Mouse (Mus musculus) midbrain, embryonic 10.5 days (tissue): ENCODE results near the gene Dlx1. TPM values are rescaled to one million over a fixed set of nuclear protein-coding genes. Genes with fewer than 3 reads are reported as not detected.

Source experiments
- DNase-seq: peaks from one replicate; pipeline ENCODE4 v3.0.0-alpha.2; 2017; ENCODE audit warnings: low spot score
- H3K27ac ChIP-seq: fragments of 300-500 bp; sonication (generic); replicated peaks from 2 replicates; pipeline ENCODE4 v1.5.1; 2016; ENCODE audit warnings: mild to moderate bottlenecking
- H3K27me3 ChIP-seq: fragments of 300-500 bp; sonication (generic); 2 replicates; pipeline ENCODE4 v1.6.1; 2016; ENCODE audit warnings: low read depth, mild to moderate bottlenecking; ENCODE audit not compliant: poor library complexity, severe bottlenecking
- H3K36me3 ChIP-seq: fragments of 300-500 bp; sonication (generic); 2 replicates; pipeline ENCODE4 v1.6.1; 2016; ENCODE audit warnings: mild to moderate bottlenecking, moderate library complexity
- H3K4me1 ChIP-seq: fragments of 300-500 bp; sonication (generic); 2 replicates; pipeline ENCODE4 v1.6.1; 2016
- H3K4me3 ChIP-seq: fragments of 300-500 bp; sonication (generic); 2 replicates; pipeline ENCODE4 v1.5.1; 2016; ENCODE audit warnings: mild to moderate bottlenecking, moderate library complexity
- H3K9me3 ChIP-seq: fragments of 300-500 bp; sonication (generic); replicated peaks from 2 replicates; pipeline ENCODE4 v1.6.1; 2016; ENCODE audit warnings: mild to moderate bottlenecking
- WGBS: fragments of 180-500 bp; shearing (Covaris S2); methylation state at CpG from one replicate; pipeline ENCODE4 v1.1.7; 2016; 5-methylcytosine and 5-hydroxymethylcytosine counted together
- polyA plus RNA-seq: library from polyadenylated mRNA; unstranded; fragments of >200 nt; fragmentation: Nextera tagmentation; extraction: Ambion mirVana; gene quantifications from 2 replicates; pipeline ENCODE4 v1.2.1, GENCODE M21; 2016

The Dlx1 gene
- 12.2 and 22.4 TPM in 2 replicates for polyA plus RNA-seq

- H3K9me3 ChIP-seq, result no peaks in the 10 kb centered on the region
- H3K27ac ChIP-seq, result peak within 1 kb of the TSS; percentile 57
- H3K36me3 ChIP-seq, result no peaks in the 10 kb centered on the region
- under 1% methylated on average over 26 of the region's 26 CpGs for WGBS
- H3K27me3 ChIP-seq, result peaks cover 100% of the 10 kb centered on the region
- H3K4me3 ChIP-seq, result peak within 1 kb of the TSS; percentile 56
- no peak for DNase-seq
- H3K4me1 ChIP-seq, result peaks cover 29% of the 10 kb centered on the region
Observed at GRCm38 (mm10) chr2:71528014-71528713, at the start of gene Dlx1. Dlx1 (plus strand) TSS chr2:71528113.

GRCm38 (mm10) chr2:71479917-71480316, 48.0 kb upstream of the Dlx1 start:
- DNase-seq, result peak; percentile 70
- Histone ChIP-seq H3K27me3 (no peaks in the 10 kb centered on the region), H3K9me3 (no peaks in the 10 kb centered on the region), H3K4me1 (peaks cover 27% of the 10 kb centered on the region), H3K27ac (peak overlapping the region; percentile 72), H3K36me3 (no peaks in the 10 kb centered on the region), H3K4me3 (0 out of 2 replicates have a peak overlapping the region, but pooled peaks have one; percentile 29)
- WGBS, result 1% methylated on average over 7 of the region's 7 CpGs

GRCm38 (mm10) chr2:71481825-71482224, 46.1 kb upstream of the Dlx1 start:
- no peak for DNase-seq
- no peaks in the 10 kb centered on the region for H3K36me3 ChIP-seq
- H3K27me3 ChIP-seq, result no peaks in the 10 kb centered on the region
- peaks cover 27% of the 10 kb centered on the region for H3K4me1 ChIP-seq
- no peak overlapping the region for H3K4me3 ChIP-seq
- WGBS, result 92% methylated on average over 6 of the region's 6 CpGs
- H3K9me3 ChIP-seq, result no peaks in the 10 kb centered on the region
- H3K27ac ChIP-seq, result no peak overlapping the region

GRCm38 (mm10) chr2:71483046-71483716, 44.7 kb upstream of the Dlx1 start:
- no peak for DNase-seq
- WGBS, result 76% methylated on average over 10 of the region's 10 CpGs
- Histone ChIP-seq H3K27ac (no peak overlapping the region), H3K27me3 (no peaks in the 10 kb centered on the region), H3K9me3 (no peaks in the 10 kb centered on the region), H3K36me3 (no peaks in the 10 kb centered on the region), H3K4me1 (peaks cover 27% of the 10 kb centered on the region), H3K4me3 (no peak overlapping the region)

GRCm38 (mm10) chr2:71483717-71484066, 44.2 kb upstream of the Dlx1 start:
- WGBS, result 58% methylated on average over 5 of the region's 5 CpGs
- Histone ChIP-seq H3K27ac (no peak overlapping the region), H3K4me3 (no peak overlapping the region), H3K27me3 (no peaks in the 10 kb centered on the region), H3K4me1 (peaks cover 27% of the 10 kb centered on the region), H3K9me3 (no peaks in the 10 kb centered on the region), H3K36me3 (no peaks in the 10 kb centered on the region)
- no peak for DNase-seq

GRCm38 (mm10) chr2:71491295-71491694, 36.6 kb upstream of the Dlx1 start:
- H3K4me3 ChIP-seq, result no peak overlapping the region
- no peak for DNase-seq
- no peaks in the 10 kb centered on the region for H3K27me3 ChIP-seq
- no peaks in the 10 kb centered on the region for H3K36me3 ChIP-seq
- H3K4me1 ChIP-seq, result peaks cover 10% of the 10 kb centered on the region
- H3K27ac ChIP-seq, result no peak overlapping the region
- no peaks in the 10 kb centered on the region for H3K9me3 ChIP-seq

- WGBS, result 87% methylated on average over 12 of the region's 12 CpGs
- H3K27ac ChIP-seq, result no peak overlapping the region
- no peak for DNase-seq
Observed at GRCm38 (mm10) chr2:71493161-71493683, 34.7 kb upstream of the Dlx1 start.

GRCm38 (mm10) chr2:71494503-71494902, 33.4 kb upstream of the Dlx1 start:
- 60% methylated on average over 10 of the region's 10 CpGs for WGBS
- H3K36me3 ChIP-seq, result no peaks in the 10 kb centered on the region
- H3K27me3 ChIP-seq, result no peaks in the 10 kb centered on the region
- DNase-seq, result no peak
- H3K9me3 ChIP-seq, result no peaks in the 10 kb centered on the region
- no peak overlapping the region for H3K4me3 ChIP-seq
- no peak overlapping the region for H3K27ac ChIP-seq
- peaks cover 10% of the 10 kb centered on the region for H3K4me1 ChIP-seq

More at GRCm38 (mm10) chr2:71493161-71493683, 34.7 kb upstream of the Dlx1 start:
- H3K9me3 ChIP-seq, result no peaks in the 10 kb centered on the region
- no peaks in the 10 kb centered on the region for H3K36me3 ChIP-seq
- no peaks in the 10 kb centered on the region for H3K27me3 ChIP-seq
- H3K4me3 ChIP-seq, result no peak overlapping the region
- peaks cover 10% of the 10 kb centered on the region for H3K4me1 ChIP-seq

GRCm38 (mm10) chr2:71494971-71495370, 32.9 kb upstream of the Dlx1 start:
- WGBS, result 25% methylated on average over 4 of the region's 4 CpGs
- Histone ChIP-seq H3K9me3 (no peaks in the 10 kb centered on the region), H3K4me3 (no peak overlapping the region), H3K27ac (no peak overlapping the region), H3K36me3 (no peaks in the 10 kb centered on the region), H3K27me3 (no peaks in the 10 kb centered on the region), H3K4me1 (peaks cover 10% of the 10 kb centered on the region)
- no peak for DNase-seq

GRCm38 (mm10) chr2:71497175-71497574, 30.7 kb upstream of the Dlx1 start:
- Histone ChIP-seq H3K36me3 (no peaks in the 10 kb centered on the region), H3K4me3 (no peak overlapping the region), H3K9me3 (no peaks in the 10 kb centered on the region), H3K4me1 (peaks cover 10% of the 10 kb centered on the region), H3K27ac (no peak overlapping the region), H3K27me3 (no peaks in the 10 kb centered on the region)
- DNase-seq, result no peak
- 79% methylated on average over 5 of the region's 5 CpGs for WGBS

- 83% methylated on average over 16 of the region's 16 CpGs for WGBS
- no peak for DNase-seq
Observed at GRCm38 (mm10) chr2:71499276-71500230, 28.4 kb upstream of the Dlx1 start.

GRCm38 (mm10) chr2:71504852-71505251, 23.1 kb upstream of the Dlx1 start:
- H3K27ac ChIP-seq, result no peak overlapping the region
- no peak for DNase-seq
- H3K36me3 ChIP-seq, result no peaks in the 10 kb centered on the region
- 84% methylated on average over 9 of the region's 9 CpGs for WGBS
- no peaks in the 10 kb centered on the region for H3K27me3 ChIP-seq
- H3K4me3 ChIP-seq, result no peak overlapping the region
- H3K4me1 ChIP-seq, result peaks cover 6% of the 10 kb centered on the region
- H3K9me3 ChIP-seq, result no peaks in the 10 kb centered on the region

More at GRCm38 (mm10) chr2:71499276-71500230, 28.4 kb upstream of the Dlx1 start:
- no peak overlapping the region for H3K27ac ChIP-seq
- peaks cover 8% of the 10 kb centered on the region for H3K4me1 ChIP-seq
- no peak overlapping the region for H3K4me3 ChIP-seq
- no peaks in the 10 kb centered on the region for H3K9me3 ChIP-seq
- H3K36me3 ChIP-seq, result no peaks in the 10 kb centered on the region
- H3K27me3 ChIP-seq, result no peaks in the 10 kb centered on the region
